Mouse (Mus musculus) lung, adult 10 weeks (tissue): ENCODE results near the gene Olfr1057. TPM values are rescaled to one million over a fixed set of nuclear protein-coding genes. Genes with fewer than 3 reads are reported as not detected.

Source experiments
- polyA plus RNA-seq: library from polyadenylated mRNA; stranded (reverse); fragments of 350-450 nt; fragmentation: Illumina TruSeq; extraction: RNeasy Lipid Tissue Mini Kit (QIAGEN cat#74804); gene quantifications from one replicate; pipeline ENCODE4 v1.2.3, GENCODE M21; 2014; ENCODE audit warnings: low read depth, low replicate concordance; ENCODE audit not compliant: insufficient read depth

Gene Olfr1057
- polyA plus RNA-seq = not detected

GRCm38 (mm10) chr2:86378293-86378692 lies at the start of gene Olfr1057:
Gene Olfr1057, minus strand, starts transcription at chr2:86378393.

GRCm38 (mm10) chr2:86426649-86427048 lies 48.5 kb upstream of the Olfr1057 start, which contains the start of gene Olfr1062:
Gene Olfr1062, minus strand, starts transcription at chr2:86426749.

GRCm38 (mm10) chr2:86413950-86414349 lies 35.8 kb upstream of the Olfr1057 start, which contains the start of gene Olfr1061:
Gene Olfr1061, minus strand, starts transcription at chr2:86414050.

GRCm38 (mm10) chr2:86388461-86388860 lies 10.3 kb upstream of the Olfr1057 start, which contains the start of gene Olfr1058:
Gene Olfr1058, minus strand, starts transcription at chr2:86388561.

GRCm38 (mm10) chr2:86362369-86362768 lies 15.8 kb downstream of the Olfr1057 start, which contains the start of gene Olfr1056:
Gene Olfr1056, minus strand, starts transcription at chr2:86362469.

GRCm38 (mm10) chr2:86350184-86350583 lies 28.0 kb downstream of the Olfr1057 start, which contains the start of gene Olfr1055:
Gene Olfr1055, minus strand, starts transcription at chr2:86350284.

GRCm38 (mm10) chr2:86335333-86335732 lies 42.9 kb downstream of the Olfr1057 start, which contains the start of gene Olfr1054:
Gene Olfr1054, minus strand, starts transcription at chr2:86335433.

Other genes with a start within 250 kb of the Olfr1057 start
- not detected for gene Olfr1039, start 242.5 kb downstream of the Olfr1057 start, polyA plus RNA-seq
- not detected for gene Olfr1040, start 231.7 kb downstream of the Olfr1057 start, polyA plus RNA-seq
- gene Olfr1042, start 216.6 kb downstream of the Olfr1057 start, polyA plus RNA-seq = not detected
- not detected for gene Olfr1043, start 210.9 kb downstream of the Olfr1057 start, polyA plus RNA-seq
- gene Olfr1044, start 200.6 kb downstream of the Olfr1057 start, polyA plus RNA-seq = not detected
- not detected for gene Olfr52, start 192.7 kb downstream of the Olfr1057 start, polyA plus RNA-seq
- gene Olfr1045, start 175.4 kb downstream of the Olfr1057 start, polyA plus RNA-seq = not detected
- not detected for gene Olfr1046, start 159.1 kb downstream of the Olfr1057 start, polyA plus RNA-seq
- not detected for gene Olfr1047, start 147.0 kb downstream of the Olfr1057 start, polyA plus RNA-seq
- not detected for gene Olfr1048, start 138.1 kb downstream of the Olfr1057 start, polyA plus RNA-seq
- not detected for gene Olfr1049, start 120.1 kb downstream of the Olfr1057 start, polyA plus RNA-seq
- gene Olfr1051, start 99.3 kb downstream of the Olfr1057 start, polyA plus RNA-seq = not detected
- not detected for gene Olfr1052, start 85.9 kb downstream of the Olfr1057 start, polyA plus RNA-seq
- not detected for gene Olfr1053, start 63.1 kb downstream of the Olfr1057 start, polyA plus RNA-seq
- gene Olfr1054, start 43.0 kb downstream of the Olfr1057 start, polyA plus RNA-seq = not detected
- not detected for gene Olfr1055, start 28.1 kb downstream of the Olfr1057 start, polyA plus RNA-seq
- not detected for gene Olfr1056, start 15.9 kb downstream of the Olfr1057 start, polyA plus RNA-seq
- gene Olfr1058, start 10.2 kb upstream of the Olfr1057 start, polyA plus RNA-seq = not detected
- not detected for gene Olfr1061, start 35.7 kb upstream of the Olfr1057 start, polyA plus RNA-seq
- gene Olfr1062, start 48.4 kb upstream of the Olfr1057 start, polyA plus RNA-seq = not detected
- not detected for gene Olfr1065, start 72.2 kb upstream of the Olfr1057 start, polyA plus RNA-seq
- gene Olfr1066, start 77.9 kb upstream of the Olfr1057 start, polyA plus RNA-seq = not detected
- not detected for gene Olfr228, start 109.0 kb upstream of the Olfr1057 start, polyA plus RNA-seq
- gene Olfr1076, start 130.1 kb upstream of the Olfr1057 start, polyA plus RNA-seq = not detected
- gene Olfr1079, start 164.1 kb upstream of the Olfr1057 start, polyA plus RNA-seq = not detected
- not detected for gene Olfr1080, start 179.8 kb upstream of the Olfr1057 start, polyA plus RNA-seq
- gene Olfr1082, start 220.6 kb upstream of the Olfr1057 start, polyA plus RNA-seq = not detected